Mouse (Mus musculus) bone marrow macrophage, adult 2 months (primary cell): ENCODE data around the gene Nphs1.

Experiments used
- CTCF ChIP-seq: IDR thresholded peaks from 2 replicates; pipeline ENCODE4 v1.5.1; 2012; ENCODE audit warnings: low read depth, mild to moderate bottlenecking, low read length, moderate library complexity
- POLR2A ChIP-seq: IDR thresholded peaks from 2 replicates; pipeline ENCODE4 v1.6.1; 2012; ENCODE audit warnings: mild to moderate bottlenecking, low read depth, low read length, borderline replicate concordance

GRCm38 (mm10) chr7:30532931-30533330 lies 74.8 kb downstream of the Nphs1 start:
- TF ChIP-seq CTCF (no peak), POLR2A (no peak)
